Mouse (Mus musculus) spleen, adult 2 months (tissue): ENCODE results near the gene Dnmt3l.

Experiments
- CTCF ChIP-seq: fragments of 200-500 bp; IDR thresholded peaks from 2 replicates; pipeline ENCODE4 v1.5.1; 2011; ENCODE audit warnings: mild to moderate bottlenecking, inconsistent platforms; ENCODE audit not compliant: insufficient read depth, insufficient read length, insufficient replicate concordance; ENCODE audit errors: extremely low read depth
- POLR2A ChIP-seq: fragments of 200-500 bp; IDR thresholded peaks from 2 replicates; pipeline ENCODE4 v1.6.1; 2011; ENCODE audit warnings: low read depth, low read length, inconsistent platforms

DNA sequence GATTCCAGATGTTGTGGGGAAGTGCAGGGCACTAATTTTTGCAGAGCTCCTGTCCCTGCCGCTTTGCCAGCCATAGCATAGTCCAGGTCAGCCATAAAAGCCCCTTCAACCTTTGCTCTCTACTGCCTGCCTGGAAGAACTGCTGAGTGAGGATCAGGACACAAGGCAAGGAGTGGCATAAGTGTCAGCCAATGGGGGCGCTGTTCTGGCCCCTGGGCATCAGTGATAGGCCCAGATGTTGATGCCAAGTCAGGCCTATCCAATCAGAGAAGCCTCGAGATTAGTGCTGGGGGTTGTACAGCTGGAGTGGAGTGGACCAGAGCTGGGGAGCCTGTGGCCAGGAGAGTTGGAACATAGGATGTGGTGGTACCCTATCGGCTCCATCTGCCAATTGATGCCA lies 25.5 kb downstream of the Dnmt3l start:
- TF ChIP-seq CTCF (no peak), POLR2A (no peak)
